Mouse (Mus musculus) liver, postnatal 0 days (tissue): ENCODE data around the gene Fam189a1.

ENCODE experiments used
- CTCF ChIP-seq: sonication (generic); IDR thresholded peaks from 2 replicates; pipeline ENCODE4 v1.5.1; 2016; ENCODE audit warnings: antibody characterized with exemption, low read depth
- EP300 ChIP-seq: IDR thresholded peaks from 2 replicates; pipeline ENCODE4 v1.6.1; 2016; ENCODE audit warnings: antibody characterized with exemption, low read depth, mild to moderate bottlenecking

GRCm38 (mm10) chr7:64751465-64751864 is 404.9 kb downstream of the Fam189a1 start:
- TF ChIP-seq EP300 (no peak), CTCF (peak; percentile 88)
